Mouse (Mus musculus) CH12.LX (cell line): ENCODE measurements around the gene Ankrd2.

Experiments
- CHD2 ChIP-seq: IDR thresholded peaks from 2 replicates; pipeline ENCODE4 v1.6.1; 2011; ENCODE audit warnings: low read length, improper control_type of control experiment
- CTCF ChIP-seq, 2 experiments: IDR thresholded peaks in 1 of 2; conservative IDR thresholded peaks in 1 of 2; 2 replicates each; pipeline ENCODE4 v1.5.1; 2011 to 2012; ENCODE audit warnings: low read depth in 2 of 2, low read length in 2 of 2, improper control_type of control experiment in 1 of 2, inconsistent platforms in 1 of 2, mild to moderate bottlenecking in 1 of 2, moderate library complexity in 1 of 2
- EP300 ChIP-seq: IDR thresholded peaks from 2 replicates; pipeline ENCODE4 v1.6.1; 2011; ENCODE audit warnings: low read length, improper control_type of control experiment
- ETS1 ChIP-seq: conservative IDR thresholded peaks from 2 replicates; pipeline ENCODE4 v1.6.1; 2012; ENCODE audit warnings: low read depth, mild to moderate bottlenecking, inconsistent platforms, low read length, improper control_type of control experiment, moderate library complexity
- JUND ChIP-seq: conservative IDR thresholded peaks from 2 replicates; pipeline ENCODE4 v1.6.1; 2011; ENCODE audit warnings: low read depth, low read length, improper control_type of control experiment
- POLR2A ChIP-seq: IDR thresholded peaks from 2 replicates; pipeline ENCODE4 v1.6.1; 2011; ENCODE audit warnings: low read depth, mild to moderate bottlenecking, improper control_type of control experiment, low read length
- POLR2AphosphoS2 ChIP-seq: IDR thresholded peaks from 2 replicates; pipeline ENCODE4 v1.6.1; 2011; ENCODE audit warnings: low read depth, low read length, improper control_type of control experiment
- TBP ChIP-seq: conservative IDR thresholded peaks from 2 replicates; pipeline ENCODE4 v1.6.1; 2011; ENCODE audit warnings: low read depth, low read length, improper control_type of control experiment
- TCF12 ChIP-seq: IDR thresholded peaks from 2 replicates; pipeline ENCODE4 v1.6.1; 2014; ENCODE audit warnings: low read depth, mild to moderate bottlenecking, inconsistent platforms, low read length, improper control_type of control experiment

DNA sequence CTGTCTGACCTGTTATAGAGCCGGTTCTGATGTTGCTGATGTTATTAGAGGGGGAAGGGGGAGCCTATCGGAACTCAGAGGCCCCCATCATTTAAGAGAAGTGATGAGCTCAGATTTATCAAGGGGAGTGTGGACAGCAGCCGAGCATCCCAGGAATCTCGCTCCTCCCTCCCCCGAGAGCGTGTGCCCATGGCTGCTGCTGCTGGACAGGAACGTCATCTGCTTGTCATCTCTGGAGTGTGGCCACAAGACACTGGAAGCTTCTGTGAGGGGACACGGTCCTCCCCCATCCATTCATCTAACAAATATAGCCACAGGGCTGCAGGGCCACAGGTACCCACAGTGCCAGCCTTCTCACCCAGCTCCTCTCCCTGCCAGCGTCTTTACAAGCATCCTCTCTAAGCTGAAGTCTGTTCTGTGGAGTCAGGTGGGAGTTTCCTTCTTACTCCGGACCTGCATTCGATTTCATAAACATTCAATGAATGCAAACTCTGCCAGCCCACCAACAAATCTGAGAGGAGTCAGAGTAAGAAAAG is 1.4 kb downstream of the Ankrd2 start:
- TF ChIP-seq POLR2A (no peak), CHD2 (no peak), ETS1 (no peak), TCF12 (no peak), CTCF (conservative IDR thresholded peaks at IDR 0.05 in 1 of 2, IDR thresholded peaks at IDR 0.05 in 1 of 2; ENCODE audit: low read depth in 2 of 2, low read length in 2 of 2) (no peak), TBP (no peak), EP300 (no peak), JUND (no peak), POLR2AphosphoS2 (no peak)
